Mouse (Mus musculus): ENCODE results near the gene Plxna4. TPM values are rescaled to one million over a fixed set of nuclear protein-coding genes. Genes with fewer than 3 reads are reported as not detected.

Plxna4 gene
- total RNA-seq, 2 experiments from 2014 or later: 103 to 108 TPM

DNA sequence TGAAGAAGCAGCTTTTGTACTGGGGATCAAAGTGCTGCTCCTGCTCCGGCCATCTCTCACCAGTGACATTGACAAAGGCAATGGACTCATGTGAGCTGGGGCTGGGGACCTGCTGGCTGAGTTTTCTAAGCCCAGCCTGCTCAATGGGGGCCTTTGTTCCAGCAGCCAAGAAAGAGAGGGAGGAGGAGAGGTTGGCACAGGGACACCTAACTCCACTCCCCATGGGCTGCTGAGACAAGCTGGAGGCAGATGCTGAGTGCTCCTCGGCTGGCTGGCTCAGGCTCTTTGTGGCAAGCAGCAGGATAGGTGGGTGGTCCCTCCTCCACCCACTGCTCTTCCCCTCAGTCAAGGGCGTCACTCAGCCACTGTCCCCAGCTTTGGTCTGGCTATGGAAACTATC, 326.7 kb downstream of the Plxna4 start:
- DNase-seq (ENCODE audit: low spot score in 2 of 2): peak; percentile 37 to 66

- no peak for DNase-seq (ENCODE audit: low spot score in 2 of 2)
Observed at GRCm38 (mm10) chr6:32260341-32260740, 327.7 kb downstream of the Plxna4 start.

GRCm38 (mm10) chr6:32255191-32255590, 332.8 kb downstream of the Plxna4 start:
- no peak for DNase-seq (ENCODE audit: low spot score in 2 of 2)

- DNase-seq (ENCODE audit: low spot score in 2 of 2): no peak
Observed at GRCm38 (mm10) chr6:32252168-32252567, 335.8 kb downstream of the Plxna4 start.

GRCm38 (mm10) chr6:32251674-32252073, 336.3 kb downstream of the Plxna4 start:
- DNase-seq (ENCODE audit: low spot score in 2 of 2): no peak

- no peak for DNase-seq (ENCODE audit: low spot score in 2 of 2)
Observed at GRCm38 (mm10) chr6:32246036-32246435, 342.0 kb downstream of the Plxna4 start.

GRCm38 (mm10) chr6:32243040-32243439, 345.0 kb downstream of the Plxna4 start:
- no peak for DNase-seq (ENCODE audit: low spot score in 2 of 2)

GRCm38 (mm10) chr6:32231383-32231782, 356.6 kb downstream of the Plxna4 start:
- DNase-seq (ENCODE audit: low spot score in 2 of 2): no peak

- DNase-seq (ENCODE audit: low spot score in 2 of 2): no peak
Observed at GRCm38 (mm10) chr6:32226636-32227035, 361.4 kb downstream of the Plxna4 start.

DNA sequence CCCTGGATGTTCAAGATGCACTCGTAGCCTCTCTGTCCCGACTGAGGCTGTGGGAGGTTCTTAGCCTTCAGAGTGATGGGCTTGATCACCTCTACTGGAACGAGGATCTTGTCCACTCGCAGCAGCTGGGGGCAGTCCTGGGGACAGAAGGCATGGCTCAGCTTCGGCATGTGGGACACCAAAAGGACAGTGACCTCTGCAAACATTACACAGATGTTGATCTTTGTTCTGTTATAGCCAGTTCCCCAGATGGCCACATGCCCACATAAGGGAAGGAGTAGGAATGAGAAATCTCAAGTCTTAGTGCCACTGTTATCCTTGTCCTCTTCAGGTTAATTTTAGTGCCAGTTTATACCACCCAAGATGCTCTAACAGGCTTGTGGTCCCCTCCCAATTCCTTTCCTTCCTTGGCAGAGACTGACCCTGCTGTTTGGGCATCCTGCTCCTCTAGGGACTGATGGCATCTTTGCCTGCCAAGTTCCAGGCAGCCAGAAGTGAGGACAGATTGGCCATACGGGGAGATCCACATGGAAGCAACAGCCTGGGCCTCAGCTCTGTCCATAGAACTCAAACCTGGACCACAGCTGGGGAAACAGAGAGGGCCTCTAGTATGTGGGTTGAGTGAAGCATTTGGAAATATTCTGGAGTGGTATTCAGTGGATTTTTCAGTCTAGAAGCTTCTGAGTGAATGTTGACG, 363.8 kb downstream of the Plxna4 start:
- DNase-seq (ENCODE audit: low spot score in 2 of 2): peak; percentile 44 to 49

DNA sequence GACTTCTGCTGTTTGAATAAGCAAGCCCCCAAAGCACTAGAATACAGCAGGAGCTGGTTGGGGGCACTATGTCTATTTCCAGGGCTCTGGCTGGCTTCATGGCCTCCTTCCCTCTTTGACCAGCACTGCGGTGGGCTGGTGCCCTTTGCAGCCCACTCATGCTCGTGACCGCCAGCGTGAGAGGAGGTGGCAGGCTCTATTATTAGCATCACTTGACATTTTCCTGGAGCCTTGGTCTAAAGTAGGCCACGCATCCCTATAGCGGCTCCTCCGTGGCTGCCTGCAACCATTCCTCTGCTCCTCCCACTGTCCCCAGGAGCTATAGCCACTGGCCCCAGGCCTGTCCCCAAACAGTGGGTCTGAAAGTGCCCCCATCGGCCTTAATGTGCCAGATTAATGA, 367.2 kb downstream of the Plxna4 start:
- no peak for DNase-seq (ENCODE audit: low spot score in 2 of 2)

DNA sequence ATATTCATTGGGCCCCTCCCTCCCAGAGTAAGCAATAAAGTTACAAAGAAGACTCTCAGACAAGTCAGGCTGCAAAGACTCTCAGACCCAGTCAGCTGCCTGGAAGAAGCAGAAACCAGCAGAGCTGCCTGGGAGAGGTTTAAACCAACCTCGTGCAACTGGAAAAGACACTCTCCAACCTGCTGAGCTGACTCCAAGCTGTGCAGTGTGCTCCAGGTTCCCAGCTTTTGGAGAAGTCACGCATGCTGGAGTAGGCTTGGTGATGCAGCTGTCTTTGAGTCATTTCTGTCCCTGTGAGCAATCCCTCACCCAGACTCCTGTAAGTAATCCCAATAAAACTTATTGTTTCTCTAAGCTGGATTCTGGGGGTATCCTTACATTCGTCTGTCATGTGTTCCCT, 369.4 kb downstream of the Plxna4 start:
- no peak for DNase-seq (ENCODE audit: low spot score in 2 of 2)

GRCm38 (mm10) chr6:32212439-32212838, 375.6 kb downstream of the Plxna4 start:
- DNase-seq (ENCODE audit: low spot score in 2 of 2): no peak

- no peak for DNase-seq (ENCODE audit: low spot score in 2 of 2)
Observed at GRCm38 (mm10) chr6:32210139-32210538, 377.9 kb downstream of the Plxna4 start.

DNA sequence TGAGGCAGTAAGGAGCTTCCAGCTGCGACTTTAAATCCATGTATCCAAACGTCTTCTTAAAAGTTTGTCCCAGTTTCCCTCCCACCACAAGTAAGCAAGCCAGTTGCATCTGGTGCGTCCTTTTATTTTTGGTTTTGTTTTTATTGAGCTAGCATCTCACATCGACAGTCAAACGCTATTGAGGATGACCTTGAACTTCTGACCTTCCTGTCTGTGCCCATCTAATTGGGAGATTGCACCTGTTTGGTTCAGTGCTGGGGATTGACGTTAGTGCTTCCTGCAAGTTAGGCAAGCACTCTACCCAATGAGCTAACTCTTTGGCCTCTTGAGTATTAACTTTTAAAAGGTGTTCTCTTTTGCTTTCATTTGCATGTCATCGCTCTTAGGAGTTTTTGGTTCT, 379.0 kb downstream of the Plxna4 start:
- no peak for DNase-seq (ENCODE audit: low spot score in 2 of 2)

GRCm38 (mm10) chr6:32204253-32204652, 383.7 kb downstream of the Plxna4 start:
- DNase-seq (ENCODE audit: low spot score in 2 of 2): no peak

DNA sequence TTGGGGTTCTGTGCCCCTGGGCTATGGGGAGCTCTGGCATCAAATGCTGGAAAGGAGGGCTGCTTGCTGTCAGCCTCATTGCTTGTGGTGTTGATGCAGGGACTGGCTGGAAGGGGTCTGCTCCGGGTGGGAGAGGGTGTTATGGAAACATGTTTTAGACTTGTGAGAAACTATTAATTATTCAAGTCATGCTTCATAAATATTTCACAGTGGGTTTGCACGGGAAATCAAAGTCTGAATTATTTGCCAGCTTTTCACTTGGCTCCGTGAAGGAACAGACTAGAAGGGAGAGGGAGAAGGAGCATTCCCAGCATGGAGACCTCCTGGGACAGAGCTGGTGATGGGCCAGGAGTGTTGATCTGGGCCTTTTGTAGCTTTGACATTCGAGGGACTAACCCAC, 384.6 kb downstream of the Plxna4 start:
- no peak for DNase-seq (ENCODE audit: low spot score in 2 of 2)

DNA sequence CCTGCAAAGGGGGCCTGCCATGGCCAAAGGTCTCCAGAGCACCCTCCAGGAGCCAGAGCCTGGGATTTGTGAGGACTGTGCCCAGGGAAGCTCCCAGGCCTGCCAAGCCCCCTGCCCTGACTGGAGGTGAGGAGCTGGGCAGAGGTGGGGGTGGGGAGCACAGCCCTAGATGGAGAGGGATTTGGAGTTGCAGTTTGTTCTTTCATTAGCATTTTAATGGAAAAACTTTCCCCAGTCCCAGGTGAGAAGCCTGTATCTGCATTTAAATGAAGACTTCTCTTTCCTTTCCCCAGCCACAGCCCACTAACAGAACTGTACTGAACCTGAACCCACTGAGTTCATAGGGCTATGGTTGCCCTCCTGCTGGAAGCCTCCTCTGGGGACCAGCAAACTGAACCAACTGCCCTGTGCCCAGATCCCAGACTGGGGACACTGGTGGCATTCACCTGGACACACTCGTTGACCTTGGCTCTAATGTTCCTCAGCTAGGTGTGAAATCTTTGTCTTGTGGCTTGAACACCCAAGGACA, 385.3 kb downstream of the Plxna4 start:
- no peak for DNase-seq (ENCODE audit: low spot score in 2 of 2)

DNA sequence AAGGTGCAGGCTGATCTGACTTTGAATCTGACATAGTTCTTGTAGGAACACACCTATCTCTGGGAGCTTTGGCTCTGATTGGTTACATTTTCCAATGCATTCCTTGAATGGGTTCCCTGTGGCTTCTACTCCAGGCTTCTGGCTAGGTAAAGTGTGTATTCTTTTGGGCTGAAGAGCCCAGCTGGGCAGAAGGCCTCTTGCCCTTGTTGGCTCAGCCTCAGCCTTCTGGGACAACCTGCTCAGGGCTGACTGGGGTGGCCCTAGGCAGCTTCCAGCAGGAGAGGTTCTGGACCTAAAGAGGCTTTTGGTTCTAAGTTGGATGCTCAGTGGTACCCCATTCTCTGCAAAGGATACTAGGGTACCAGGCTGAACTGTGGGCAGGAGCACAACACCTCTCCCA, 386.5 kb downstream of the Plxna4 start:
- no peak for DNase-seq (ENCODE audit: low spot score in 2 of 2)

- no peak for DNase-seq (ENCODE audit: low spot score in 2 of 2)
Observed at GRCm38 (mm10) chr6:32199616-32200015, 388.4 kb downstream of the Plxna4 start.

DNA sequence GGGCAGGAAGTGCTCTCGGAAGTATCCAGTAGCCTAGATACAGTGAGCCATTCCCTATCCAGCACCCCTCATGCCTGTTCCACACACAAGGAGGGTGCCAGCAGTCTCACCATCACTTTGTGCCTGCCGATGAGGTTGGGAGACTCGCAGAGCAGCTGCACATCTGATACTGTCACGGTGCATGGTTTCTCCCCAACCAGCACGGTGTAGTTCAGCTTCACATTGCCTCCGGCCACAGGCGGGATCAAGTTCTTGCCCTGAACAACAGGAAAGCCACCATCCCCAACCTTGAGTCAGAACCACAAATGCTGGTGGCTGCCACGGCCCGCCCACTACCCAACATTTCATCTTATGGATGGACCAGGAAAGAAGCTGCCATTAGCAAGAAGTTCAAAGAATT, 391.1 kb downstream of the Plxna4 start:
- no peak for DNase-seq (ENCODE audit: low spot score in 2 of 2)

DNA sequence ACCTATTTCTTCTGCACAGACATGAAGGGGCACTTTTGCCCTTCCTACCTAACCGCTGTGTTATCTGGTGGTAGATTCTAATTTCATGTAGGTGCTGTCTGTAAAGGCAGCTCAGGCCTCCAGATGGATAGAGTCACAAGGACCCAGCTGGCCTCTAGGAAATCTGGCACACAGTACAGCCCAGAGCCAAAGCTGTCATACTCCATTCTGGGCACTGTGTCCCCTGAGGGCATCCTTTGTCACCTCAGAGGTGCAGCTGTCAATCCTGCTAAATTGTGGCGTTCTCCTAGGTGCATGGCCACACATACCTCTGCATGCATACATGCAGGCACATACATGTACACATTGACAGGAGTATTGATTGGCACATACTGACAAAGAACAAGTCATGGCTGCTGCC, 394.9 kb downstream of the Plxna4 start:
- no peak for DNase-seq (ENCODE audit: low spot score in 2 of 2)

- no peak for DNase-seq (ENCODE audit: low spot score in 2 of 2)
Observed at GRCm38 (mm10) chr6:32184402-32184985, 403.5 kb downstream of the Plxna4 start.

All from layer of hippocampus, postnatal 10 days (tissue).